Mouse (Mus musculus): ENCODE results near the gene Rap1b.
"Not testable (repeated sequence)": the region's sequence is repeated elsewhere in the genome, so short reads cannot be mapped to it uniquely, and the experiment has no call there.

The Rap1b gene

GRCm38 (mm10) chr10:117845597-117846259, at the start of gene Rap1b:
Rap1b (minus strand) TSS chr10:117846035.
- DNase-seq (ENCODE audit: low spot score): peak; percentile 77

- no peak for DNase-seq (ENCODE audit: low spot score)
Observed at GRCm38 (mm10) chr10:117895186-117895585, 49.4 kb upstream of the Rap1b start.

GRCm38 (mm10) chr10:117894114-117895035, 48.5 kb upstream of the Rap1b start:
- DNase-seq (ENCODE audit: low spot score): no peak

- DNase-seq (ENCODE audit: low spot score): not testable (repeated sequence)
Observed at GRCm38 (mm10) chr10:117893128-117893527, 47.3 kb upstream of the Rap1b start.

- no peak for DNase-seq (ENCODE audit: low spot score)
Observed at GRCm38 (mm10) chr10:117891327-117891726, 45.5 kb upstream of the Rap1b start.

- no peak for DNase-seq (ENCODE audit: low spot score)
Observed at GRCm38 (mm10) chr10:117888822-117889221, 43.0 kb upstream of the Rap1b start.

GRCm38 (mm10) chr10:117885358-117885757, 39.5 kb upstream of the Rap1b start:
- no peak for DNase-seq (ENCODE audit: low spot score)

GRCm38 (mm10) chr10:117884760-117885159, 38.9 kb upstream of the Rap1b start:
- DNase-seq (ENCODE audit: low spot score): no peak

GRCm38 (mm10) chr10:117883438-117883837, 37.6 kb upstream of the Rap1b start:
- DNase-seq (ENCODE audit: low spot score): no peak

- no peak for DNase-seq (ENCODE audit: low spot score)
Observed at GRCm38 (mm10) chr10:117878628-117879027, 32.8 kb upstream of the Rap1b start.

GRCm38 (mm10) chr10:117876801-117877200, 31.0 kb upstream of the Rap1b start:
- no peak for DNase-seq (ENCODE audit: low spot score)

- no peak for DNase-seq (ENCODE audit: low spot score)
Observed at GRCm38 (mm10) chr10:117876400-117876799, 30.6 kb upstream of the Rap1b start.

- peak; percentile 30 for DNase-seq (ENCODE audit: low spot score)
Observed at GRCm38 (mm10) chr10:117874936-117875335, 29.1 kb upstream of the Rap1b start.

- no peak for DNase-seq (ENCODE audit: low spot score)
Observed at GRCm38 (mm10) chr10:117873952-117874351, 28.1 kb upstream of the Rap1b start.

- DNase-seq (ENCODE audit: low spot score): no peak
Observed at GRCm38 (mm10) chr10:117872468-117872867, 26.6 kb upstream of the Rap1b start.

GRCm38 (mm10) chr10:117867301-117867700, 21.5 kb upstream of the Rap1b start:
- no peak for DNase-seq (ENCODE audit: low spot score)

- no peak for DNase-seq (ENCODE audit: low spot score)
Observed at GRCm38 (mm10) chr10:117866641-117867040, 20.8 kb upstream of the Rap1b start.

- DNase-seq (ENCODE audit: low spot score): no peak
Observed at GRCm38 (mm10) chr10:117864695-117865094, 18.9 kb upstream of the Rap1b start.

- no peak for DNase-seq (ENCODE audit: low spot score)
Observed at GRCm38 (mm10) chr10:117864251-117864650, 18.4 kb upstream of the Rap1b start.

GRCm38 (mm10) chr10:117862014-117862580, 16.3 kb upstream of the Rap1b start:
- no peak for DNase-seq (ENCODE audit: low spot score)

- no peak for DNase-seq (ENCODE audit: low spot score)
Observed at GRCm38 (mm10) chr10:117860958-117861357, 15.1 kb upstream of the Rap1b start.

GRCm38 (mm10) chr10:117860361-117860760, 14.5 kb upstream of the Rap1b start:
- no peak for DNase-seq (ENCODE audit: low spot score)

GRCm38 (mm10) chr10:117859800-117860199, 14.0 kb upstream of the Rap1b start:
- no peak for DNase-seq (ENCODE audit: low spot score)
